Mouse (Mus musculus): ENCODE measurements around the gene Klhl3. TPM values are rescaled to one million over a fixed set of nuclear protein-coding genes. Genes with fewer than 3 reads are reported as not detected.
A peak's percentile ranks its signal among the peaks of the same experiment; 100 is the strongest.

Gene Klhl3
- polyA plus RNA-seq, 1 experiment = 16.1 TPM

- H3K27me3 ChIP-seq (ENCODE audit: control insufficient read depth, insufficient read depth, low read length) = no peaks in the 10 kb centered on the region
- TF ChIP-seq CTCF (IDR thresholded peaks at IDR 0.05; ENCODE audit: borderline replicate concordance, insufficient read depth, low read depth, low read length) = no peak
- H3K4me3 ChIP-seq (replicated peaks; ENCODE audit: insufficient read depth, low read depth, low read length) = no peak overlapping the region
- H3K27ac ChIP-seq (ENCODE audit: insufficient read depth, low read length) = no peak overlapping the region
- no peak for DNase-seq
- H3K4me1 ChIP-seq (ENCODE audit: control insufficient read depth, insufficient read depth, low read length) = no peaks in the 10 kb centered on the region
- 79% methylated on average over 8 of the region's 8 CpGs for WGBS
Observed at GRCm38 (mm10) chr13:58123381-58123780, 10.0 kb upstream of the Klhl3 start.

- Histone ChIP-seq H3K4me1 (ENCODE audit: control insufficient read depth, insufficient read depth, low read length) (no peaks in the 10 kb centered on the region), H3K27me3 (ENCODE audit: control insufficient read depth, insufficient read depth, low read length) (no peaks in the 10 kb centered on the region), H3K27ac (ENCODE audit: insufficient read depth, low read length) (no peak overlapping the region), H3K4me3 (replicated peaks; ENCODE audit: insufficient read depth, low read depth, low read length) (no peak overlapping the region)
- 59% methylated on average over 10 of the region's 10 CpGs for whole genome bisulfite sequencing
- DNase-seq = no peak
- no peak for TF ChIP-seq POLR2A (IDR thresholded peaks at IDR 0.05; ENCODE audit: borderline replicate concordance, insufficient read depth, low read length)
- no peak for TF ChIP-seq CTCF (IDR thresholded peaks at IDR 0.05; ENCODE audit: borderline replicate concordance, insufficient read depth, low read depth, low read length)
Observed at GRCm38 (mm10) chr13:58122786-58123297, 9.4 kb upstream of the Klhl3 start.

- Histone ChIP-seq H3K4me3 (replicated peaks; ENCODE audit: insufficient read depth, low read depth, low read length) (no peak overlapping the region), H3K4me1 (ENCODE audit: control insufficient read depth, insufficient read depth, low read length) (peaks cover 4% of the 10 kb centered on the region; the same call in 1 of the 2 replicates), H3K27ac (ENCODE audit: insufficient read depth, low read length) (no peak overlapping the region), H3K27me3 (ENCODE audit: control insufficient read depth, insufficient read depth, low read length) (no peaks in the 10 kb centered on the region)
- WGBS = 67% methylated on average over 8 of the region's 8 CpGs
- peak; percentile 52 to 64 for DNase-seq
- TF ChIP-seq POLR2A (IDR thresholded peaks at IDR 0.05; ENCODE audit: borderline replicate concordance, insufficient read depth, low read length) (no peak), CTCF (IDR thresholded peaks at IDR 0.05; ENCODE audit: borderline replicate concordance, insufficient read depth, low read depth, low read length) (peak; percentile 62)
Observed at GRCm38 (mm10) chr13:58117318-58118017, 4.1 kb upstream of the Klhl3 start.

GRCm38 (mm10) chr13:58116801-58117200 is 3.4 kb upstream of the Klhl3 start:
- peaks cover 4% of the 10 kb centered on the region; the same call in 1 of the 2 replicates for H3K4me1 ChIP-seq (ENCODE audit: control insufficient read depth, insufficient read depth, low read length)
- 96% methylated on average over 2 of the region's 2 CpGs for whole genome bisulfite sequencing
- TF ChIP-seq CTCF (IDR thresholded peaks at IDR 0.05; ENCODE audit: borderline replicate concordance, insufficient read depth, low read depth, low read length) (no peak), POLR2A (IDR thresholded peaks at IDR 0.05; ENCODE audit: borderline replicate concordance, insufficient read depth, low read length) (no peak)
- DNase-seq = no peak
- no peak overlapping the region for H3K4me3 ChIP-seq (replicated peaks; ENCODE audit: insufficient read depth, low read depth, low read length)
- no peaks in the 10 kb centered on the region for H3K27me3 ChIP-seq (ENCODE audit: control insufficient read depth, insufficient read depth, low read length)
- no peak overlapping the region for H3K27ac ChIP-seq (ENCODE audit: insufficient read depth, low read length)

GRCm38 (mm10) chr13:58115227-58115626 is 1.8 kb upstream of the Klhl3 start:
- Histone ChIP-seq H3K27ac (ENCODE audit: insufficient read depth, low read length) (no peak overlapping the region), H3K4me1 (ENCODE audit: control insufficient read depth, insufficient read depth, low read length) (peaks cover 11% of the 10 kb centered on the region; the same call in 1 of the 2 replicates), H3K27me3 (ENCODE audit: control insufficient read depth, insufficient read depth, low read length) (no peaks in the 10 kb centered on the region), H3K4me3 (replicated peaks; ENCODE audit: insufficient read depth, low read depth, low read length) (no peak overlapping the region)
- TF ChIP-seq POLR2A (IDR thresholded peaks at IDR 0.05; ENCODE audit: borderline replicate concordance, insufficient read depth, low read length) (no peak), CTCF (IDR thresholded peaks at IDR 0.05; ENCODE audit: borderline replicate concordance, insufficient read depth, low read depth, low read length) (no peak)
- 69% methylated on average over 13 of the region's 13 CpGs for WGBS
- DNase-seq = no peak

- Histone ChIP-seq H3K27me3 (ENCODE audit: control insufficient read depth, insufficient read depth, low read length) (no peaks in the 10 kb centered on the region), H3K4me1 (ENCODE audit: control insufficient read depth, insufficient read depth, low read length) (peaks cover 16% of the 10 kb centered on the region; the same call in 1 of the 2 replicates), H3K4me3 (replicated peaks; ENCODE audit: insufficient read depth, low read depth, low read length) (peak overlapping the region; percentile 65), H3K27ac (ENCODE audit: insufficient read depth, low read length) (peak overlapping the region; percentile 86)
- TF ChIP-seq CTCF (IDR thresholded peaks at IDR 0.05; ENCODE audit: borderline replicate concordance, insufficient read depth, low read depth, low read length) = no peak
- no peak for TF ChIP-seq POLR2A (IDR thresholded peaks at IDR 0.05; ENCODE audit: borderline replicate concordance, insufficient read depth, low read length)
- WGBS = 4% methylated on average over 11 of the region's 11 CpGs
- DNase-seq = peak in 1 of 2 experiments; percentile 66
Observed at GRCm38 (mm10) chr13:58112601-58113041, 771 bp downstream of the Klhl3 start.

- peak overlapping the region; percentile 65 for H3K4me3 ChIP-seq (replicated peaks; ENCODE audit: insufficient read depth, low read depth, low read length)
- H3K27me3 ChIP-seq (ENCODE audit: control insufficient read depth, insufficient read depth, low read length) = no peaks in the 10 kb centered on the region
- TF ChIP-seq CTCF (IDR thresholded peaks at IDR 0.05; ENCODE audit: borderline replicate concordance, insufficient read depth, low read depth, low read length) = no peak
- no peak for TF ChIP-seq POLR2A (IDR thresholded peaks at IDR 0.05; ENCODE audit: borderline replicate concordance, insufficient read depth, low read length)
- H3K4me1 ChIP-seq (ENCODE audit: control insufficient read depth, insufficient read depth, low read length) = peaks cover 16% of the 10 kb centered on the region; the same call in 1 of the 2 replicates
- 10% methylated on average over 10 of the region's 10 CpGs for WGBS
- peak in 1 of 2 experiments; percentile 56 for DNase-seq
- H3K27ac ChIP-seq (ENCODE audit: insufficient read depth, low read length) = peak overlapping the region; percentile 86; the same call in 1 of the 2 replicates
Observed at GRCm38 (mm10) chr13:58112191-58112590, 1.2 kb downstream of the Klhl3 start.

GRCm38 (mm10) chr13:58111306-58111705 is 2.1 kb downstream of the Klhl3 start:
- no peak for TF ChIP-seq POLR2A (IDR thresholded peaks at IDR 0.05; ENCODE audit: borderline replicate concordance, insufficient read depth, low read length)
- TF ChIP-seq CTCF (IDR thresholded peaks at IDR 0.05; ENCODE audit: borderline replicate concordance, insufficient read depth, low read depth, low read length) = no peak
- Histone ChIP-seq H3K27ac (ENCODE audit: insufficient read depth, low read length) (peak overlapping the region; percentile 8; the same call in 1 of the 2 replicates), H3K4me1 (ENCODE audit: control insufficient read depth, insufficient read depth, low read length) (peaks cover 16% of the 10 kb centered on the region; the same call in 1 of the 2 replicates), H3K4me3 (replicated peaks; ENCODE audit: insufficient read depth, low read depth, low read length) (peak overlapping the region; percentile 65), H3K27me3 (ENCODE audit: control insufficient read depth, insufficient read depth, low read length) (no peaks in the 10 kb centered on the region)
- WGBS = 26% methylated on average over 6 of the region's 6 CpGs
- DNase-seq = peak; percentile 45 to 50

Measured in cerebellum, adult 2 months (tissue).